Mouse (Mus musculus) gastrocnemius, postnatal 10 days (tissue): ENCODE measurements around the gene Gm7876. TPM values are rescaled to one million over a fixed set of nuclear protein-coding genes. Genes with fewer than 3 reads are reported as not detected.
"Not testable (repeated sequence)": the region's sequence is repeated elsewhere in the genome, so short reads cannot be mapped to it uniquely, and the experiment has no call there.

Source experiments
- DNase-seq: peaks from one replicate; pipeline ENCODE4 v3.0.0; 2021; ENCODE audit warnings: mixed read lengths
- long read RNA-seq, 2 experiments: library from polyadenylated mRNA; stranded (forward); transcript quantifications; one replicate each; pipeline ENCODE4 v2.0.0; 2021
- total RNA-seq, 2 experiments: library from RNA; stranded (reverse); gene quantifications; 2 replicates each; pipeline ENCODE4 v1.2.3; 2021

The Gm7876 gene
- under 1 TPM in 1 of 2 experiments, not detected in 1; 0.14 TPM for total RNA-seq
- long read RNA-seq, experiment 1: 0 reads
- long read RNA-seq, experiment 2: 0 reads

DNA sequence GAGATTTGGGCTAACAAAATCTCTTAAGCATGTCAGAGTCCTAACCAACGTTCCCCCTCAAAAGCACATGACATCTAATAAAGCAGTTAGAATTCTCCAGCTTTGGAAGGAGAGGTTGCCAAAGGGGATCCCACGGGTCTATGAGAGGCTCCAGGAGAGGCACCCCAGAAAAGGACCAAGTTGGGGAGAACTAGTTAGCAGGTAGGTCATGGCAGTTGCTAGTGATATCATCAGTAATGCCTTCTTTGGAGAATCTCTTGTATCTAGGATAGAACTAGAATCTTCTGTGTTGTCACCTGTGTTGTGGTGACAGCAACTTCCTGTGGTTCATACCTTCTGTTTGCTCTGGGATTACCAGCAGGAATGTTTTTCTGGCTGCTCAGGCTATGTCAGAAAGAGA is at the start of gene Gm7876:
Gene Gm7876 (plus strand): TSS at position 301 of the 400 bp plus-strand sequence.
- DNase-seq: not testable (repeated sequence)

DNA sequence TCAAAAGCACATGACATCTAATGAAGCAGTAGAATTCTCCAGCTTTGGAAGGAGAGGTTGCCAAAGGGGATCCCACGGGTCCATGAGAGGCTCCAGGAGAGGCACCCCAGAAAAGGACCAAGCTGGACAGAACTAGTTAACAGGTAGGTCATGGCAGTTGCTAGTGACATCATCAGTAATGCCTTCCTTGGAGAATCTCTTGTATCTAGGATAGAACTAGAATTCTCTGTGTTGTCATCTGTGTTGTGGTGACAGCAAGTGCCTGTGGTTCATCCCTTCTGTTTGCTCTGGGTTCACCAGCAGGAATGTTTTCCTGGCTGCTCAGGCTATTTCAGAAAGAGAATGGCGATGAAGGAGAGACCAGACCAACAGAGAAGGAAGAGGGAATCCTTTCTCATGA is 45.1 kb upstream of the Gm7876 start, which contains the start of gene Gm3239:
Gene Gm3239 (plus strand): TSS at position 301 of the 400 bp plus-strand sequence.
- not testable (repeated sequence) for DNase-seq

DNA sequence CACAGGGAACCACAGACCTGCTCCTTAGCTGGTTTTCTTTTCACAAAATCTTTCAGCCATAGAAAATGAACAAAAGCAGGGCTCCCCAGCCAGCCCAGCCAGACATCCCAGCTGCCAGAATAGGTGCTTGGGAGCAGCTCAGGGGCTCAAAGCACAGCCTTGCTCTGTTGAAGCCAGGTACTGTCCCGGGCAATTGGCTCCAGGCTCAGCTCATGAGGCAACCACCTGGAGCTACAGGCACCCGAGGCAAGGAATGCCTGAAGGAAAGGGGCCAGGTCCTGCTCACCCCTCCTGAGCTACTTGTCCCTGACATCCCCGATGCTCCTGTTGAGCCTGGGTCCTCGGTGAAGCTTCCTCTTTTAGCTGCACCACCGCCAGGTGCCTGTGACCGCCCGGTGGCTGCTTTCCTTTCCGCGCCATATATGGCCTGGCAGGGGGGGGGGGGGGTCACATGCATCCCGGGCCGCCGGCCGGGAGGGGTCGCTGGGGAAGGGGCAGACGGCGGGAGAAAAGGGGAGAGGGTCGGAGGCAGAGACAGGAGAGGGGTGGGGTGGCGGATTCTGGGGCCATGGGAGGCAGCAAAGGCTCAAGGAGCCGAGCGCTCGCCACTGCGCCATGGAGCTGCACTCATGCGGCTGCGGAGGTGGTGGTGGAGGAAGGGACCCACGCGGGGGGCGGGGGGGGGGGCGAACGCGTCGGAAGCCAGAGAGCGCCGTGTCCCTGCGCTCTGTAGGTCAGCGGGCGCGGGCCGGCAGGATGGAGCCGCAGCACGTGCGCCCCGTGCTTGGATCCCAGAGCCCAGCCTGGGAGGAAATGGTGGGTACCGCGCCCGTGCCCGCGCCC is 17.2 kb downstream of the Gm7876 start, which contains the start of gene Gm3252:
Gene Gm3252 (plus strand): TSS at position 738 of the 843 bp plus-strand sequence.
- DNase-seq: not testable (repeated sequence)

Other genes starting within 250 kb of the Gm7876 start
- not detected for gene Gm3182, start 227.5 kb upstream of the Gm7876 start, total RNA-seq
- not detected for gene Gm3047, start 153.8 kb upstream of the Gm7876 start, total RNA-seq
- not detected for gene Gm8159, start 76.9 kb upstream of the Gm7876 start, total RNA-seq
- not detected for gene Gm3239, start 45.0 kb upstream of the Gm7876 start, total RNA-seq
- gene Gm3252, start 17.5 kb downstream of the Gm7876 start, total RNA-seq: under 1 TPM; 0.50 to 0.54 TPM
- gene Gm9602, start 67.1 kb downstream of the Gm7876 start, total RNA-seq: not detected
- under 1 TPM in 1 of 2 experiments, not detected in 1; 0.38 TPM for gene Gm3269, start 128.9 kb downstream of the Gm7876 start, total RNA-seq
- gene Gm3264, start 146.3 kb downstream of the Gm7876 start, total RNA-seq: 1 to 10 TPM; 6.0 to 7.8 TPM
- not detected for gene Gm3278, start 183.2 kb downstream of the Gm7876 start, total RNA-seq